17 mouse cellular contexts compared by ENCODE assay signal in genomic region chr1:106643527-106643926, GRCm38 (mm10).
"Had no signal": no experiment of that assay in that cellular context is flagged by ENCODE, and none has a peak within 500 bp of the region (broad histone marks: within the 10 kb centered on the region; RNA-seq: fewer than 3 reads in every experiment).

No protein-coding gene starts in this region.

- H3K4me3 ChIP-seq: limb, embryonic 12.5 days; limb, embryonic 15.5 days; liver, embryonic 13.5 days; midbrain, embryonic 12.5 days; midbrain, embryonic 15.5 days; neural tube, embryonic 13.5 days had no signal

- H3K36me3 ChIP-seq: limb, embryonic 12.5 days; limb, embryonic 15.5 days; liver, embryonic 13.5 days; midbrain, embryonic 12.5 days; midbrain, embryonic 15.5 days; neural tube, embryonic 13.5 days had no signal

- H3K9me3 ChIP-seq: limb, embryonic 12.5 days; limb, embryonic 15.5 days; liver, embryonic 13.5 days; midbrain, embryonic 12.5 days; midbrain, embryonic 15.5 days; neural tube, embryonic 13.5 days had no signal

- H3K4me1 ChIP-seq: limb, embryonic 12.5 days; limb, embryonic 15.5 days; liver, embryonic 13.5 days; midbrain, embryonic 12.5 days; midbrain, embryonic 15.5 days; neural tube, embryonic 13.5 days had no signal

- H3K27ac ChIP-seq: limb, embryonic 12.5 days; limb, embryonic 15.5 days; liver, embryonic 13.5 days; macrophage; midbrain, embryonic 12.5 days; midbrain, embryonic 15.5 days; neural tube, embryonic 13.5 days; stomach, postnatal 0 days had no signal

- H3K27me3 ChIP-seq: limb, embryonic 12.5 days; limb, embryonic 15.5 days; liver, embryonic 13.5 days; midbrain, embryonic 12.5 days; midbrain, embryonic 15.5 days; neural tube, embryonic 13.5 days had no signal

- DNase-seq: kidney, adult 18-20 months; kidney, adult 9 months; kidney, postnatal 14 days; kidney, postnatal 4 days; left cerebral cortex, postnatal 4 days; liver, embryonic 13.5 days; lung, embryonic 14.5 days; right cerebral cortex, postnatal 14 days; right cerebral cortex, postnatal 4 days; thymus, postnatal 25 days had no signal
